ENCODE assay signal across 26 mouse cellular contexts in the genomic region with DNA sequence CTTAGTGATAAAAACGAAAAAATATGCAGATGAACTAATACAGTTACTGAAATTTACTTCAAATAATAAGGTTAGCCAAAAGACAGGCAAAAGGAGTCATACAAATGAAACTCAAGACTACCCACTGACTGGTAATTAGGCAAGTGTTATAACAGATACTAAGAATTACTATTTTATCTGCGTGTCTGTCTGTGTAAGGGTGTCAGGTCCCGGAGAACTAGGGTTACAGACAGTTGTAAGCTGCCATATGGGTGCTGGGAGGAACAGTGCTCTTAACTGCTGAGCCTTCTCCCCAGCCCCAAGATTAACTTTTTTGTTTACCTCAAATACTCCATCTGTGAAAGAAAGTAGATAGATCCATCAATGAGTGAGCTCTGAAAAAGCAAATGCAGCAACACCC. TPM values are rescaled to one million over a fixed set of nuclear protein-coding genes. Genes with fewer than 3 reads are reported as not detected.
DNase-seq lines count a peak whose midpoint lies in the region; ATAC-seq and TF ChIP-seq lines count a peak whose summit lies in the region.
"Had no signal": no experiment of that assay in that cellular context is flagged by ENCODE, and none has a peak within 500 bp of the region (broad histone marks: within the 10 kb centered on the region; RNA-seq: fewer than 3 reads in every experiment).

No protein-coding gene starts in this region.

- no peaks in the 10 kb centered on the region for H3K36me3 ChIP-seq in liver, embryonic 11.5 days (ENCODE audit: control insufficient read depth, insufficient read depth, low read length)
- H3K36me3 ChIP-seq in MEL (ENCODE audit: control insufficient read depth in 1 of 2, insufficient read depth in 2 of 2, low read length in 2 of 2): peaks cover 9 to 32% of the 10 kb centered on the region in 2 experiments
- 0 out of 2 replicates have a peak, but pooled peaks cover under 1% of the 10 kb centered on the region for H3K36me3 ChIP-seq in intestine, embryonic 16.5 days (ENCODE audit: control insufficient read depth, insufficient read depth, low read length)

- no peak for TF ChIP-seq POLR2A in MEL (IDR thresholded peaks at IDR 0.05; ENCODE audit: control insufficient read depth in 1 of 2, insufficient read depth in 1 of 2, low read depth in 1 of 2, low read length in 2 of 2, poor library complexity in 1 of 2)

- H3K27ac ChIP-seq in liver, embryonic 11.5 days (ENCODE audit: low read depth, low read length): no peak overlapping the region
- H3K27ac ChIP-seq in MEL (ENCODE audit: control insufficient read depth, low read depth, low read length): no peak overlapping the region
- H3K27ac ChIP-seq in intestine, embryonic 16.5 days (ENCODE audit: low read length): no peak overlapping the region
- H3K27ac ChIP-seq: heart, adult 2 months; heart, embryonic 10.5 days; heart, embryonic 13.5 days; hindbrain, embryonic 14.5 days; hindbrain, postnatal 0 days had no signal

- peaks cover 31% of the 10 kb centered on the region for H3K4me1 ChIP-seq in liver, embryonic 11.5 days (replicated peaks; ENCODE audit: control insufficient read depth, insufficient read depth, low read length)
- H3K4me1 ChIP-seq in MEL (ENCODE audit: control insufficient read depth in 1 of 2, insufficient read depth in 2 of 2, low read length in 2 of 2): peaks cover 6 to 32% of the 10 kb centered on the region in 2 experiments; a peak in 3 of 4 replicates
- peaks cover 8% of the 10 kb centered on the region; the same call in 1 of the 2 replicates for H3K4me1 ChIP-seq in intestine, embryonic 16.5 days (ENCODE audit: control insufficient read depth, insufficient read depth, low read length)

- H3K27me3 ChIP-seq in liver, embryonic 11.5 days (replicated peaks; ENCODE audit: control insufficient read depth, insufficient read depth, low read length): no peaks in the 10 kb centered on the region
- no peaks in the 10 kb centered on the region for H3K27me3 ChIP-seq in MEL (ENCODE audit: control insufficient read depth in 1 of 2, insufficient read depth in 2 of 2, low read length in 2 of 2)
- no peaks in the 10 kb centered on the region for H3K27me3 ChIP-seq in intestine, embryonic 16.5 days (replicated peaks; ENCODE audit: control insufficient read depth, insufficient read depth, low read length)
- H3K27me3 ChIP-seq: CH12.LX; heart, embryonic 13.5 days had no signal

- peak in 1 of 2 experiments; percentile 54; a peak in 1 of 4 replicates for TF ChIP-seq EP300 in MEL (IDR thresholded peaks at IDR 0.05; ENCODE audit: low read depth in 1 of 2, low read length in 2 of 2)

- no peak overlapping the region for H3K4me2 ChIP-seq in liver, embryonic 11.5 days
- no peak overlapping the region for H3K4me2 ChIP-seq in intestine, embryonic 16.5 days (ENCODE audit: low read depth, low read length)
- H3K4me2 ChIP-seq: heart, embryonic 13.5 days; hindbrain, embryonic 14.5 days had no signal

- TF ChIP-seq RAD21 in MEL (IDR thresholded peaks at IDR 0.05; ENCODE audit: low read depth, low read length): no peak

- no peak for DNase-seq in liver, embryonic 11.5 days (ENCODE audit: low spot score)
- DNase-seq in liver: no peak
- peak; percentile 67 for DNase-seq in MEL (ENCODE audit: low read depth, low spot score)
- DNase-seq: adrenal gland, adult 8-10 months; adrenal gland, postnatal 25 days; B cell, adult 2 months; cerebellum, adult 11-12 months; cerebellum, adult 8-10 months; cerebellum, postnatal 10 days; forebrain, postnatal 0 days; gastrocnemius, postnatal 36 days; heart, adult 2 months; heart, postnatal 14 days; heart, postnatal 4 days had no signal

- ATAC-seq in liver, embryonic 11.5 days (replicated peaks; ENCODE audit: low FRiP score): peak; percentile 56
- ATAC-seq in megakaryocyte progenitor cell, adult 5-6 weeks (replicated peaks; ENCODE audit: poor library complexity): peak; percentile 75
- no peak for ATAC-seq in inflammation-experienced regulatory T-cells, adult 6 months
- ATAC-seq in intestine, embryonic 16.5 days: no peak
- ATAC-seq: activated CD4-positive, CD25-positive, alpha-beta regulatory T cell, adult 4 months; forebrain, embryonic 14.5 days; forebrain, postnatal 0 days; hindbrain, postnatal 0 days had no signal

- no peak for TF ChIP-seq CTCF in MEL (IDR thresholded peaks at IDR 0.05 in 2 of 3, conservative IDR thresholded peaks at IDR 0.05 in 1 of 3; ENCODE audit: control insufficient read depth in 1 of 3, insufficient read depth in 1 of 3, low read depth in 2 of 3, low read length in 3 of 3, poor library complexity in 1 of 3, severe bottlenecking in 1 of 3)

- no peak overlapping the region for H3K4me3 ChIP-seq in liver, embryonic 11.5 days (ENCODE audit: low read depth, low read length)
- H3K4me3 ChIP-seq in MEL (ENCODE audit: control insufficient read depth in 1 of 2, insufficient read depth in 1 of 2, low read depth in 2 of 2, low read length in 2 of 2): no peak overlapping the region; a peak in 1 of 4 replicates
- no peak overlapping the region for H3K4me3 ChIP-seq in intestine, embryonic 16.5 days (ENCODE audit: low read length)
- H3K4me3 ChIP-seq: heart, adult 2 months; heart, embryonic 10.5 days; heart, embryonic 13.5 days had no signal

- no peak overlapping the region for H3K9ac ChIP-seq in liver, embryonic 11.5 days (ENCODE audit: low read depth, low read length)
- H3K9ac ChIP-seq in MEL (ENCODE audit: control insufficient read depth, low read depth, low read length, poor library complexity, severe bottlenecking): no peak overlapping the region
- no peak overlapping the region for H3K9ac ChIP-seq in intestine, embryonic 16.5 days (ENCODE audit: low read depth, low read length)
- H3K9ac ChIP-seq: forebrain, postnatal 0 days; heart, embryonic 13.5 days; hindbrain, embryonic 14.5 days had no signal

- H3K9me3 ChIP-seq in liver, embryonic 11.5 days (ENCODE audit: control insufficient read depth, low read length): no peaks in the 10 kb centered on the region
- no peaks in the 10 kb centered on the region for H3K9me3 ChIP-seq in MEL (replicated peaks; ENCODE audit: insufficient read depth, low read length)
- H3K9me3 ChIP-seq in intestine, embryonic 16.5 days (ENCODE audit: control insufficient read depth, low read length): no peaks in the 10 kb centered on the region
- H3K9me3 ChIP-seq: heart, embryonic 10.5 days; heart, embryonic 13.5 days had no signal

- peaks cover 46% of the 10 kb centered on the region for H3K79me2 ChIP-seq in MEL (ENCODE audit: control insufficient read depth, insufficient read depth, low read length, poor library complexity)

- 64% methylated on average over 3 of the region's 3 CpGs for WGBS in liver, embryonic 11.5 days
- 87% methylated on average over 3 of the region's 3 CpGs for WGBS in intestine, embryonic 16.5 days

TF ChIP-seq in MEL, 35 proteins besides CTCF, POLR2A, EP300 and RAD21:
- TF ChIP-seq ETS1 (IDR thresholded peaks at IDR 0.05; ENCODE audit: low read depth, low read length) (peak; percentile 32; the same call in 1 of the 2 replicates), UBTF (IDR thresholded peaks at IDR 0.05; ENCODE audit: borderline replicate concordance, insufficient read depth, low read depth, low read length) (no peak)

RNA-seq across cellular contexts. Expression of a gene that starts 25.8 kb away (rescaled TPM):
- 43.0 and 44.8 TPM in 2 replicates for polyA plus RNA-seq in liver, embryonic 11.5 days (2014; fragmentation: Nextera tagmentation; extraction: Ambion mirVana)
- 37.8 and 52.1 TPM in 2 replicates for total RNA-seq in MEL (2012; rRNA removed)
- polyA plus RNA-seq in MEL (2012; ENCODE audit: insufficient read depth in 1 of 2, insufficient read length in 2 of 2, low read depth in 1 of 2, low replicate concordance in 2 of 2, missing spikeins in 1 of 2): 100 to 1,000 TPM in 1 of 2 experiments, 10 to 100 TPM in 1; 57.6 to 161 TPM
- total RNA-seq in megakaryocyte progenitor cell, adult 5-6 weeks (2015): 108 and 109 TPM in 2 replicates
- 75.8 and 86.8 TPM in 2 replicates for total RNA-seq in megakaryocyte progenitor cell, adult 5-6 weeks (2017)
- 10 to 100 TPM; 20.8 to 32.6 (median 31.2) TPM for polyA plus RNA-seq in inflammation-experienced regulatory T-cells, adult 6 months (2017; shearing (Covaris generic))
- polyA plus RNA-seq in intestine, embryonic 16.5 days (2015; fragmentation: Nextera tagmentation; extraction: Ambion mirVana): 21.4 and 23.7 TPM in 2 replicates

RNA-seq across cellular contexts. Expression of a gene that starts 56.6 kb away (rescaled TPM):
- polyA plus RNA-seq in liver, embryonic 11.5 days (2014; fragmentation: Nextera tagmentation; extraction: Ambion mirVana): 0.21 and 0.29 TPM in 2 replicates
- total RNA-seq in MEL (2012; rRNA removed): not detected in 2 replicates
- not detected for polyA plus RNA-seq in MEL (2012; ENCODE audit: insufficient read depth in 1 of 2, insufficient read length in 2 of 2, low read depth in 1 of 2, low replicate concordance in 2 of 2, missing spikeins in 1 of 2)
- not detected in 2 replicates for total RNA-seq in megakaryocyte progenitor cell, adult 5-6 weeks (2015)
- total RNA-seq in megakaryocyte progenitor cell, adult 5-6 weeks (2017): not detected in 2 replicates
- polyA plus RNA-seq in inflammation-experienced regulatory T-cells, adult 6 months (2017; shearing (Covaris generic)): not detected
- 0.16 and 0.29 TPM in 2 replicates for polyA plus RNA-seq in intestine, embryonic 16.5 days (2015; fragmentation: Nextera tagmentation; extraction: Ambion mirVana)
- total RNA-seq: CH12.LX; gastrocnemius, postnatal 36 days; granulocyte monocyte progenitor cell, adult 5-6 weeks; heart, postnatal 14 days had no signal
- polyA plus RNA-seq: activated CD4-positive, CD25-positive, alpha-beta regulatory T cell, adult 4 months; heart, adult 2 months; heart, embryonic 16.5 days had no signal

Comparison
In these comparisons a context has a peak if more than half of its experiments do, and no peak if none do; other contexts are left out.
1. ATAC-seq: peak in liver, embryonic 11.5 days (single experiment) and megakaryocyte progenitor cell, adult 5-6 weeks (single experiment); none in inflammation-experienced regulatory T-cells, adult 6 months (single experiment) and intestine, embryonic 16.5 days (single experiment).